Mouse (Mus musculus): ENCODE results near the gene Ube2u. TPM values are rescaled to one million over a fixed set of nuclear protein-coding genes. Genes with fewer than 3 reads are reported as not detected.
"Not testable (repeated sequence)": the region's sequence is repeated elsewhere in the genome, so short reads cannot be mapped to it uniquely, and the experiment has no call there.

Gene Ube2u
- polyA plus RNA-seq, 1 experiment from 2014 or later: 1.3 TPM

DNA sequence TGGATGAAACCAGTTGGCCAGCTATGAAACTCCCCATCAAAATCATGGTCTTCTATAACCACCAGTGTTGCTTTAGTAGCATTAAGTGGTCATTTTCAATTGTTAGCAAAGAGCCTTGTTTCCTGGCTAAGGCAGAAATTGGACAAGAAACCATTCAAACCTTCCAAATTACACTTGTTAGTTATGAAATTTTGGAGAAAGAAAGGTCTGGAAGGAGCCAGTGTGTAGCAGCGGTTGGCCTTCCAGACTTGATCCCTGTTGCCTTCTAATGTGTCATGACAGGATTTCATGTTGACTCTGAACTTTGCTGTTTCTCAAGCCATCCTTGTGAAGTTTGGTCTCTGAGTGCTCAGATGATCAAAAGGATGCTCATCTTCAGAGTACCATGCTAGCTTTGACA, 17.9 kb downstream of the Ube2u start:
- no peak for ATAC-seq (ENCODE audit: low FRiP score, low TSS enrichment)
- H3K4me1 ChIP-seq (ENCODE audit: control insufficient read depth, insufficient read depth, low read length): no peaks in the 10 kb centered on the region
- no peak overlapping the region for H3K27ac ChIP-seq (ENCODE audit: low read depth, low read length)
- no peaks in the 10 kb centered on the region for H3K36me3 ChIP-seq (ENCODE audit: control insufficient read depth, insufficient read depth, low read length)
- WGBS: 81% methylated on average over 1 of the region's 1 CpGs
- no peak overlapping the region for H3K4me2 ChIP-seq (replicated peaks; ENCODE audit: low read depth, low read length)
- H3K4me3 ChIP-seq (ENCODE audit: low read length): no peak overlapping the region
- no peak overlapping the region for H3K9ac ChIP-seq (ENCODE audit: low read depth, low read length)
- H3K9me3 ChIP-seq (ENCODE audit: control insufficient read depth, low read length): no peaks in the 10 kb centered on the region
- H3K27me3 ChIP-seq (ENCODE audit: control insufficient read depth, insufficient read depth, low read length): no peaks in the 10 kb centered on the region

DNA sequence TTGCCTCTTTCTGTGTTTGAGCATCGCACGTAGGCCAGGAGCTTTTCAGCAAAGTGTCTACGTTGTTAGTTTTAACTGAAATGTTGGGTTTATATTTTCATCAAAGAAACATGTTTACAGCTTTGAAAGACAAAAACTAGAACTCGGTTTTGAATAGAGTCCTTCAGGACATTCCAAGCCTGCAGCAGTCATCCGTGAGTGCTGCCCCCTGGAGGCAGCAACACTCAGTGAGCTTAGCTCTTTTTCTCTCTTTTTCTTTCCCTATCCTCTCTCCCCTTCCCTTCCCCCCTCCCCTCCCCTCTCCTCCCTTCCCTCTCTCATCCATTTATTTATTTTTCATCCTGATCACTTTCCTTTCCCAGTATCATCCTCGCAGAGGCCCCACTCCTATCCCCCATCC, 19.5 kb downstream of the Ube2u start:
- ATAC-seq (ENCODE audit: low FRiP score, low TSS enrichment): no peak
- H3K9ac ChIP-seq (ENCODE audit: low read depth, low read length): no peak overlapping the region
- H3K4me1 ChIP-seq (ENCODE audit: control insufficient read depth, insufficient read depth, low read length): no peaks in the 10 kb centered on the region
- H3K27ac ChIP-seq (ENCODE audit: low read depth, low read length): no peak overlapping the region
- H3K27me3 ChIP-seq (ENCODE audit: control insufficient read depth, insufficient read depth, low read length): no peaks in the 10 kb centered on the region
- H3K4me2 ChIP-seq (replicated peaks; ENCODE audit: low read depth, low read length): no peak overlapping the region
- H3K36me3 ChIP-seq (ENCODE audit: control insufficient read depth, insufficient read depth, low read length): no peaks in the 10 kb centered on the region
- H3K9me3 ChIP-seq (ENCODE audit: control insufficient read depth, low read length): no peaks in the 10 kb centered on the region
- 66% methylated on average over 6 of the region's 6 CpGs for WGBS
- no peak overlapping the region for H3K4me3 ChIP-seq (ENCODE audit: low read length)

DNA sequence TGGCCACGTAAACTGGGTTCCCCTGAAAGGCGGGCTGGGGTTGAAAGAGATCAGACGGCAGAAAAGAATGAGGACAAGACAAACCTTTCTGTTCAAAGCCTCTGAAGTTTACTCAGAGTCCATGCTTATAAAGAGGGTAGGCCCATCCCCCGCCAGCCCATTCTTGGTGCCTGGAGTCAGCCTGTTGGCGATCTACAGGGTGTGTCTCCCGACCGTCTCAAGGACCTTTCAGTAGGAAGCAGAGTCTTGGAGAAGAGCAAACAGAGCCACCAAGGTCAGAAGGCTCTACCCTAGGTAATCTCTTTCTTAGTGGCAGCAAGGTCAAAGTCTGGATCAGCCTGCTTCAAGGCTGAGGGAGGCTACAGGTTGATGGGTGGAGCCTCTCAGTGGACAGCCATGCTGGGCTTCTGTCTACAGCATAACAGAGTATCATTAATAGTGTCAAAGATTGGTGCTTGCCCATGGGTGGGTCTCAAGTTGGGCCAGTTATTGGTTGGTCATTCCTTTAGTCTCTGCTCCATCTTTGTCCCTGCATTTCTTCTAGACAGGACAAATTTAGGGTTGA, 20.5 kb downstream of the Ube2u start:
- H3K9me3 ChIP-seq (ENCODE audit: control insufficient read depth, low read length); H3K27me3 ChIP-seq (ENCODE audit: control insufficient read depth, insufficient read depth, low read length); H3K4me2 ChIP-seq (replicated peaks; ENCODE audit: low read depth, low read length); ATAC-seq (ENCODE audit: low FRiP score, low TSS enrichment); H3K27ac ChIP-seq (ENCODE audit: low read depth, low read length); H3K4me3 ChIP-seq (ENCODE audit: low read length); H3K9ac ChIP-seq (ENCODE audit: low read depth, low read length); H3K36me3 ChIP-seq (ENCODE audit: control insufficient read depth, insufficient read depth, low read length); H3K4me1 ChIP-seq (ENCODE audit: control insufficient read depth, insufficient read depth, low read length): not testable (repeated sequence)
- WGBS: 91% methylated on average over 7 of the region's 7 CpGs

DNA sequence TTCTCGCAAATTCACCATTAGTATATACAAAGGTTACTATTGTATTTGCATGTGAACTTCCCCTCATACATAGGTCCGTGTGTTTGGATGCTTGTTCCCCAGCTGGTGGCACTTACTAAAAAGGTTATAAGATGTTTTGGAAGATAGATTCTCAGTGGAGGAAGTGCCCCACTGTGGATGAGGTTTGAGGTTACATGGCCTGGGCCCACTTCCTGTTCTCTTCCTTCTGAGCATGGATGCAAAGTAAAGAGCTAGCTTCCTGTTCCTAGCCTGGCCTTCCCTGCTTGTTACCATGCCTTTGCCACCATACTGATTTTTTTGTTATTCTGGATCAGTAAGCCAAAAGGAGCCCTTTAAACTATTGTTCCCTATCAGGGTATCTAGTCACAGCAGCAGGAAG, 24.7 kb downstream of the Ube2u start:
- Histone ChIP-seq H3K9ac (ENCODE audit: low read depth, low read length) (no peak overlapping the region), H3K36me3 (ENCODE audit: control insufficient read depth, insufficient read depth, low read length) (no peaks in the 10 kb centered on the region), H3K27ac (ENCODE audit: low read depth, low read length) (no peak overlapping the region), H3K27me3 (ENCODE audit: control insufficient read depth, insufficient read depth, low read length) (no peaks in the 10 kb centered on the region), H3K4me3 (ENCODE audit: low read length) (no peak overlapping the region), H3K4me1 (ENCODE audit: control insufficient read depth, insufficient read depth, low read length) (no peaks in the 10 kb centered on the region), H3K4me2 (replicated peaks; ENCODE audit: low read depth, low read length) (no peak overlapping the region), H3K9me3 (ENCODE audit: control insufficient read depth, low read length) (no peaks in the 10 kb centered on the region)
- no peak for ATAC-seq (ENCODE audit: low FRiP score, low TSS enrichment)
- 77% methylated on average over 2 of the region's 2 CpGs for WGBS

DNA sequence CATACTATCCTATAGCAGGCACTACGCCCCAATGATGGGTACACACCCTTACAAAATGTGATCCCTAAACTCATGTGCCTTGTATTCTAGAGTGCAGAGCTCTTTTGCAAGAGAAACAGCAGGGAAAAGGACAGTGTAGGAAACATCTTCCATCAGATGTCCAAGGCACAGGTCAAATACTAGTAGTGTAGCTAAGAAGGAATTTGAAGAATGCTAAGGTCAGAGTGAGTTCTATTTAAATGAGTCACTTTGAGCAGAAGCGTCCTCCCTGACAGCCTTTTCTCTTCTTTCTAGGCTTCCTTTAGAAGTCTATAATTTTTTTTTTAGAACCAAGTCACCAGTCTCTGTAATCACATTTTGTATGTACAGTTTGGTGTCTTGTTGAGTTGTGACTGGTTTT, 39.0 kb downstream of the Ube2u start:
- no peak overlapping the region for H3K27ac ChIP-seq (ENCODE audit: low read depth, low read length)
- no peaks in the 10 kb centered on the region for H3K4me1 ChIP-seq (ENCODE audit: control insufficient read depth, insufficient read depth, low read length)
- no peaks in the 10 kb centered on the region for H3K9me3 ChIP-seq (ENCODE audit: control insufficient read depth, low read length)
- H3K9ac ChIP-seq (ENCODE audit: low read depth, low read length): no peak overlapping the region
- WGBS: 84% methylated on average over 2 of the region's 2 CpGs
- no peak for ATAC-seq (ENCODE audit: low FRiP score, low TSS enrichment)
- H3K36me3 ChIP-seq (ENCODE audit: control insufficient read depth, insufficient read depth, low read length): no peaks in the 10 kb centered on the region
- H3K27me3 ChIP-seq (ENCODE audit: control insufficient read depth, insufficient read depth, low read length): no peaks in the 10 kb centered on the region
- H3K4me2 ChIP-seq (replicated peaks; ENCODE audit: low read depth, low read length): no peak overlapping the region
- H3K4me3 ChIP-seq (ENCODE audit: low read length): no peak overlapping the region

DNA sequence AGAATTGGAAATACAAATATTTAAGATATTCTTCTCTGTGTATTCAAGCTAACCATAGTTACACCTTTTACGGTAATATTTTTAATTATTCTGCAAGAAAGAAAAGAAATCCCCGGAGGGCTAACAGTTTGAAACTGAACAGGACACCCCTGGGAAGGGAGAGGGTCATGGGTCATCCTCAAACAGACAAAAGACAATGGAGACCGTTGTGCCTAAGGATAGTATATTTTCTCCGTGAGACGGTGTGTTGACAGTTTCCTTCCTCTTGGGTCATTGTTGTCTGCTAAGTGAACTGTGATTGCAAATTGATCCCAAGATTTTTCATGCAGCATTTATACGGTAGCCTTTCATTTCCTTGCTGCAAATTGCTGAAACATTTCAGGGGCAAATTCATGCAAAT, 43.9 kb downstream of the Ube2u start:
- Histone ChIP-seq H3K27me3 (ENCODE audit: control insufficient read depth, insufficient read depth, low read length) (0 out of 2 replicates have a peak, but pooled peaks cover 3% of the 10 kb centered on the region), H3K27ac (ENCODE audit: low read depth, low read length) (no peak overlapping the region), H3K9me3 (ENCODE audit: control insufficient read depth, low read length) (no peaks in the 10 kb centered on the region), H3K4me3 (ENCODE audit: low read length) (no peak overlapping the region), H3K4me2 (replicated peaks; ENCODE audit: low read depth, low read length) (no peak overlapping the region), H3K4me1 (ENCODE audit: control insufficient read depth, insufficient read depth, low read length) (no peaks in the 10 kb centered on the region), H3K36me3 (ENCODE audit: control insufficient read depth, insufficient read depth, low read length) (no peaks in the 10 kb centered on the region), H3K9ac (ENCODE audit: low read depth, low read length) (no peak overlapping the region)
- no peak for ATAC-seq (ENCODE audit: low FRiP score, low TSS enrichment)
- 27% methylated on average over 6 of the region's 6 CpGs for WGBS

DNA sequence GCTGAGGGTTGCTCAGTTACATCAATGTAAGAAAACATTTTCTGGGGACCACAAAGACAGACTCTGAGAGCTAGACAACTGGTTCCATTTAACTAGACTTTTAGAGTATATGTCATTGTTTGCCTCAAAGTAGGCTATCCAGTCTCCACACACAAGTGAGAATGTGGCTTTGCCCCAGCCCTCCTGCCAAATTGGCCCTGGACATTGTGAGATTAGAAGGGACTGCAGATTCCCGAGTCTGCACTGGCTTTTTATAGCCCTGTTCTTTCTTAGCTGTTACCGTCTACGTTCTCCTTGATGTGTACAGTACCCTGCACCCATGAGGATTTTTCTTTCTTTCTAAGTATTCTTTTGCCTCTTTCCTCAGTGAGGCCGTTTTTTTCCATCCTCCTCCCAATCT, 46.1 kb downstream of the Ube2u start:
- Histone ChIP-seq H3K27ac (ENCODE audit: low read depth, low read length) (no peak overlapping the region), H3K9ac (ENCODE audit: low read depth, low read length) (no peak overlapping the region), H3K4me2 (replicated peaks; ENCODE audit: low read depth, low read length) (no peak overlapping the region), H3K36me3 (ENCODE audit: control insufficient read depth, insufficient read depth, low read length) (no peaks in the 10 kb centered on the region), H3K9me3 (ENCODE audit: control insufficient read depth, low read length) (no peaks in the 10 kb centered on the region), H3K4me3 (ENCODE audit: low read length) (no peak overlapping the region), H3K27me3 (ENCODE audit: control insufficient read depth, insufficient read depth, low read length) (peaks cover 3% of the 10 kb centered on the region; the same call in 1 of the 2 replicates), H3K4me1 (ENCODE audit: control insufficient read depth, insufficient read depth, low read length) (no peaks in the 10 kb centered on the region)
- 41% methylated on average over 4 of the region's 4 CpGs for WGBS
- no peak for ATAC-seq (ENCODE audit: low FRiP score, low TSS enrichment)

DNA sequence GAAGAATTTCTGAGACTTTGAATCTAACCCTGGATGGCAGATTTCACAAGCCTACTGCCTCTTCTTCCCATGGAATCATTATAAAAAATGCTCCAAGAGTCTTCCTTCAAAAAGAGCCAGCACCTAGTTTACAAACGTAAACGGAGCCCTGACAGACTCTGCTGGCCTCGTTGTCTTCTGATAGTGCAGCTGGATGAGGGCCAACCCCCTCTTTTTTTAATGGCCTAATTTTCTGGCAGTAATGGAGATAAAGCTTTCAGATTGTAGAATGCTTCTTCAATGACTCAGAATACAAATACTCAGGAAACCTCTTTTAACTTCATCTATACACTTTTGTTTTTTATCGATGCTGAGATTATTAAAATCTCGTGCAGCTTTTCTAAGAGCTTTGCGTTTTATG, 47.6 kb downstream of the Ube2u start:
- Histone ChIP-seq H3K4me1 (ENCODE audit: control insufficient read depth, insufficient read depth, low read length) (no peaks in the 10 kb centered on the region), H3K9me3 (ENCODE audit: control insufficient read depth, low read length) (no peaks in the 10 kb centered on the region), H3K4me2 (replicated peaks; ENCODE audit: low read depth, low read length) (no peak overlapping the region), H3K36me3 (ENCODE audit: control insufficient read depth, insufficient read depth, low read length) (no peaks in the 10 kb centered on the region), H3K4me3 (ENCODE audit: low read length) (no peak overlapping the region), H3K27me3 (ENCODE audit: control insufficient read depth, insufficient read depth, low read length) (peaks cover 3% of the 10 kb centered on the region; the same call in 1 of the 2 replicates), H3K9ac (ENCODE audit: low read depth, low read length) (no peak overlapping the region), H3K27ac (ENCODE audit: low read depth, low read length) (no peak overlapping the region)
- no peak for ATAC-seq (ENCODE audit: low FRiP score, low TSS enrichment)
- 46% methylated on average over 6 of the region's 6 CpGs for WGBS

DNA sequence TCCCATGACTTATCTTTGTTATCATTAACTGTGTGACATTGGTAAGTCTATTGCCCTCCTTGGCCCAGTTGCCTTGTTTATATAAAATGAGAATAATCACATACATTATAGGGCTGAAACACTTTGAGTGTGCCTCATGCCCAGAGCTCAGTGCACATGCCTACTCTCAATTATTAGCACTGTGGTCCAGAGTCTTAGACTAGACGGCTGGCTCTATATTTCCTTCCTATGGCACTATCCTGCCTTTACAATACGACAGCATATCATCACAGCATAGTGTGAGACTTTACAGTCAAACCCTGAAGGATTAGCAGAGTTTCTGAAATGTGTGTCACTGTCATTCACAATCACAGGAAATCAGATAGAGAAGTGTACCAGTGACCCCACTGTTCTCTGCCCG, 48.4 kb downstream of the Ube2u start:
- Histone ChIP-seq H3K36me3 (ENCODE audit: control insufficient read depth, insufficient read depth, low read length) (no peaks in the 10 kb centered on the region), H3K9me3 (ENCODE audit: control insufficient read depth, low read length) (no peaks in the 10 kb centered on the region), H3K27me3 (ENCODE audit: control insufficient read depth, insufficient read depth, low read length) (peaks cover 3% of the 10 kb centered on the region; the same call in 1 of the 2 replicates), H3K9ac (ENCODE audit: low read depth, low read length) (no peak overlapping the region), H3K4me2 (replicated peaks; ENCODE audit: low read depth, low read length) (peak overlapping the region; percentile 37), H3K4me3 (ENCODE audit: low read length) (no peak overlapping the region; the same call in 1 of the 2 replicates), H3K27ac (ENCODE audit: low read depth, low read length) (no peak overlapping the region), H3K4me1 (ENCODE audit: control insufficient read depth, insufficient read depth, low read length) (no peaks in the 10 kb centered on the region)
- 28% methylated on average over 3 of the region's 3 CpGs for WGBS
- ATAC-seq (ENCODE audit: low FRiP score, low TSS enrichment): no peak; the same call in 1 of the 2 replicates
